Mouse (Mus musculus): Measurements from ENCODE around the gene Pak1. TPM values are rescaled to one million over a fixed set of nuclear protein-coding genes. Genes with fewer than 3 reads are reported as not detected.
"Not testable (repeated sequence)": the region's sequence is repeated elsewhere in the genome, so short reads cannot be mapped to it uniquely, and the experiment has no call there.

Gene Pak1
- polyA plus RNA-seq, 1 experiment = 3.1 TPM

- Histone ChIP-seq H3K36me3 (replicated peaks; ENCODE audit: low read length) (no peaks in the 10 kb centered on the region), H3K4me1 (peaks cover 24% of the 10 kb centered on the region), H3K27me3 (replicated peaks) (no peaks in the 10 kb centered on the region), H3K4me3 (replicated peaks) (peak overlapping the region; percentile 92), H3K9me3 (no peaks in the 10 kb centered on the region)
- TF ChIP-seq FLI1 (IDR thresholded peaks at IDR 0.05; ENCODE audit: low read length) (no peak), GATA1 (IDR thresholded peaks at IDR 0.05; ENCODE audit: borderline replicate concordance, low read length) (no peak)
These were observed 54.6 kb downstream of the Pak1 start for GRCm38 (mm10) chr7:97842806-97843570.

- Histone ChIP-seq H3K4me1 (peaks cover 20% of the 10 kb centered on the region), H3K4me3 (replicated peaks) (no peak overlapping the region), H3K27me3 (replicated peaks) (no peaks in the 10 kb centered on the region), H3K9me3 (no peaks in the 10 kb centered on the region), H3K36me3 (replicated peaks; ENCODE audit: low read length) (no peaks in the 10 kb centered on the region)
- no peak for TF ChIP-seq GATA1 (IDR thresholded peaks at IDR 0.05; ENCODE audit: borderline replicate concordance, low read length)
- TF ChIP-seq FLI1 (IDR thresholded peaks at IDR 0.05; ENCODE audit: low read length) = no peak
These were observed 56.1 kb downstream of the Pak1 start for GRCm38 (mm10) chr7:97844419-97844818.

GRCm38 (mm10) chr7:97845546-97845945 lies 57.2 kb downstream of the Pak1 start:
- no peaks in the 10 kb centered on the region for H3K36me3 ChIP-seq (replicated peaks; ENCODE audit: low read length)
- no peaks in the 10 kb centered on the region for H3K27me3 ChIP-seq (replicated peaks)
- TF ChIP-seq GATA1 (IDR thresholded peaks at IDR 0.05; ENCODE audit: borderline replicate concordance, low read length) (no peak), FLI1 (IDR thresholded peaks at IDR 0.05; ENCODE audit: low read length) (no peak)
- no peak overlapping the region for H3K4me3 ChIP-seq (replicated peaks)
- H3K4me1 ChIP-seq = peaks cover 20% of the 10 kb centered on the region
- H3K9me3 ChIP-seq = no peaks in the 10 kb centered on the region

GRCm38 (mm10) chr7:97846539-97846938 lies 58.2 kb downstream of the Pak1 start:
- Histone ChIP-seq H3K27me3 (replicated peaks) (no peaks in the 10 kb centered on the region), H3K36me3 (replicated peaks; ENCODE audit: low read length) (no peaks in the 10 kb centered on the region), H3K4me1 (peaks cover 20% of the 10 kb centered on the region), H3K4me3 (replicated peaks) (no peak overlapping the region), H3K9me3 (no peaks in the 10 kb centered on the region)
- no peak for TF ChIP-seq GATA1 (IDR thresholded peaks at IDR 0.05; ENCODE audit: borderline replicate concordance, low read length)
- no peak for TF ChIP-seq FLI1 (IDR thresholded peaks at IDR 0.05; ENCODE audit: low read length)

GRCm38 (mm10) chr7:97849557-97849956 lies 61.2 kb downstream of the Pak1 start:
- not testable (repeated sequence) for H3K4me3 ChIP-seq (replicated peaks); H3K27me3 ChIP-seq (replicated peaks); H3K36me3 ChIP-seq (replicated peaks; ENCODE audit: low read length); H3K9me3 ChIP-seq; H3K4me1 ChIP-seq

- Histone ChIP-seq H3K9me3 (no peaks in the 10 kb centered on the region), H3K4me3 (replicated peaks) (no peak overlapping the region), H3K36me3 (replicated peaks; ENCODE audit: low read length) (no peaks in the 10 kb centered on the region), H3K4me1 (no peaks in the 10 kb centered on the region), H3K27me3 (replicated peaks) (no peaks in the 10 kb centered on the region)
- TF ChIP-seq FLI1 (IDR thresholded peaks at IDR 0.05; ENCODE audit: low read length) (no peak), GATA1 (IDR thresholded peaks at IDR 0.05; ENCODE audit: borderline replicate concordance, low read length) (no peak)
These were observed 62.0 kb downstream of the Pak1 start for GRCm38 (mm10) chr7:97850331-97850730.

GRCm38 (mm10) chr7:97863512-97863911 lies 75.2 kb downstream of the Pak1 start:
- Histone ChIP-seq H3K36me3 (replicated peaks; ENCODE audit: low read length) (peaks cover 4% of the 10 kb centered on the region), H3K4me1 (no peaks in the 10 kb centered on the region; the same call in 1 of the 2 replicates), H3K9me3 (no peaks in the 10 kb centered on the region), H3K27me3 (replicated peaks) (no peaks in the 10 kb centered on the region), H3K4me3 (replicated peaks) (no peak overlapping the region)
- TF ChIP-seq FLI1 (IDR thresholded peaks at IDR 0.05; ENCODE audit: low read length) (no peak), GATA1 (IDR thresholded peaks at IDR 0.05; ENCODE audit: borderline replicate concordance, low read length) (no peak)

GRCm38 (mm10) chr7:97864531-97864930 lies 76.2 kb downstream of the Pak1 start:
- peaks cover 4% of the 10 kb centered on the region for H3K36me3 ChIP-seq (replicated peaks; ENCODE audit: low read length)
- no peak overlapping the region for H3K4me3 ChIP-seq (replicated peaks)
- no peaks in the 10 kb centered on the region; the same call in 1 of the 2 replicates for H3K4me1 ChIP-seq
- no peaks in the 10 kb centered on the region for H3K9me3 ChIP-seq
- H3K27me3 ChIP-seq (replicated peaks) = no peaks in the 10 kb centered on the region
- no peak for TF ChIP-seq FLI1 (IDR thresholded peaks at IDR 0.05; ENCODE audit: low read length)
- TF ChIP-seq GATA1 (IDR thresholded peaks at IDR 0.05; ENCODE audit: borderline replicate concordance, low read length) = no peak

- Histone ChIP-seq H3K36me3 (replicated peaks; ENCODE audit: low read length) (peaks cover 4% of the 10 kb centered on the region), H3K27me3 (replicated peaks) (no peaks in the 10 kb centered on the region), H3K9me3 (no peaks in the 10 kb centered on the region), H3K4me1 (no peaks in the 10 kb centered on the region; the same call in 1 of the 2 replicates), H3K4me3 (replicated peaks) (no peak overlapping the region)
- TF ChIP-seq GATA1 (IDR thresholded peaks at IDR 0.05; ENCODE audit: borderline replicate concordance, low read length) (no peak), FLI1 (IDR thresholded peaks at IDR 0.05; ENCODE audit: low read length) (no peak)
These were observed 79.5 kb downstream of the Pak1 start for GRCm38 (mm10) chr7:97867866-97868265.

- Histone ChIP-seq H3K4me1 (no peaks in the 10 kb centered on the region; the same call in 1 of the 2 replicates), H3K4me3 (replicated peaks) (no peak overlapping the region), H3K27me3 (replicated peaks) (no peaks in the 10 kb centered on the region), H3K36me3 (replicated peaks; ENCODE audit: low read length) (peaks cover 4% of the 10 kb centered on the region), H3K9me3 (no peaks in the 10 kb centered on the region)
- TF ChIP-seq GATA1 (IDR thresholded peaks at IDR 0.05; ENCODE audit: borderline replicate concordance, low read length) (no peak), FLI1 (IDR thresholded peaks at IDR 0.05; ENCODE audit: low read length) (no peak)
These were observed 80.4 kb downstream of the Pak1 start for GRCm38 (mm10) chr7:97868766-97869165.
